Mouse (Mus musculus) skeletal muscle tissue, adult 2 months (tissue): ENCODE measurements at regions not wholly inside any gene's neighbourhood (a gene's known extent, or its start where the extent isn't known, plus 50 kb on each side); places are given as distances from the start of the nearest gene placed in this dataset.

Experiments used
- DNase-seq: peaks from one replicate; pipeline ENCODE4 v3.0.0-alpha.2; 2012; ENCODE audit warnings: low read depth, low spot score

DNA sequence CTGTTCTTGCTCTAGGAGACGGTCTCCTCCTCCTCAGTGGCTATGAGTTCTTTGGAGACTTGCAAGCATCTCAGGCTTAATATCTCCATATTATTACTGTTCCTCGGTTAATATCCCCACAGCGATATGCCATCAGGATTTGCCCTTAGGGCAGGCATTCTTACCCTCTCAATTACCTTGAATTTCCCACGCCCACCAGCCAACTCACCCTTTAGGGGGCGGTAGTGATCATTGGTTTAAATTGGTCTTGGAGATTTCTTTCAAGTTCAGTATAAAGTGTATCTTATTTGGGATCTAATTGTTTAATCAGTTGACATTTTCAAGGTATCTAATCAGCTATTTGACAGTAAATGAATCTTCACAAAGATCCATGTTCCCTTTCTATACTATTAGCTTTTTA lies 162.5 kb downstream of the Emp1 start:
- no peak for DNase-seq

DNA sequence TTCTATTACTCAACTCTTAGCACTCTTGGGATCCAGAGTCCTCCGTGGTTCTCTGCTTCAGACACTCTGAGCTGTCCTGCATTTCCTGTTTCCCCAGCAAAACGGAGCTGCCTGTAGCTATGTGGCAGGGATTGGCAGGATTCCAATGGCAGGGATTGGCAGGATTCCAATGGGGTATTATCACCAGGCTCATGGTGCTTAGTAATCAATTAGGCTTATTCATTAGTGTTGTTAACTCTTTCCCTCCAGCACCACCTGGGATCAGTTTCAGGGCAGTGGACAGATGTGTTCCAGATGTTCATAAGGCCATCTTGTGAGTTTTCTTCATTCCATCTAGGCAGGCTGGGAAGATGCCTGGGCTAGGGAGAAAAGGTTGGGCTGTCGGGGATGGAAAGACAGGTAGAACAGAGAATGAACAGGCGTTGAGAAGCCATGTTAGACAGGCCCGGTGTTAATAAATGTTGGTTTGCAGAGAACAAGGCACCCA lies 163.5 kb downstream of the Emp1 start:
- no peak for DNase-seq

DNA sequence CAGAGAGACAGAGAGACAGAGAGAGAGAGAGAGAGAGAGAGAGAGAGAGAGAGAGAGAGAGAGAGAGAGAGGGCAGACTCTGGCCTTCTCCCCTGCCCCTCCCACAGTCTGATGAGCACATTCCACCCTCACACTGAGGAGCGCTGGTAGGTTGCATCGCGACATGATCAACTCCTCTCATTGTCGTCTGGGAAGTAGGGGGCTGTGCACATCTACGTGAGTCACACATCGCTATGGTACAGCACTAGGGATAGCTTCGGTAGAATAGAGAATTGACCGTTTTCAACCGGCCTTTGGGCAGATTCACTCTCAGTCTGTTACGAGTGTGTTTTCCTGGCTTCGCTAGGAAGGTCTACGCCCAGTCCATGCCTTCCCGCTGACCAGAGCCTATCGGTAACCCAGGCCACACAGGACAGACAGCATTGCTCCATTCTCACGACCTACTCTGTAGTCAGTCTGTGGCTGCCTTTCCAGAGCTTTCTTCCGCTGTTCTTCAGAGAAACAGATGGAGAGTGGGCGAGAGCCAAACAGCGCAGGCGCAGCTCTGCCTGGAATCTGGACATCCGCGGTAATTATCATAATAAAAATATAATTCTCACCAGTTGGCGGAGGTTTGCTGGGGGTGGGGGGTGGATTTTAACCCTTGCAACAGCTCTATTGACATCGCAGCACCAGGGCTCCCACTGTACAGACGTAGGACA lies 164.3 kb downstream of the Emp1 start:
- DNase-seq, result no peak

DNA sequence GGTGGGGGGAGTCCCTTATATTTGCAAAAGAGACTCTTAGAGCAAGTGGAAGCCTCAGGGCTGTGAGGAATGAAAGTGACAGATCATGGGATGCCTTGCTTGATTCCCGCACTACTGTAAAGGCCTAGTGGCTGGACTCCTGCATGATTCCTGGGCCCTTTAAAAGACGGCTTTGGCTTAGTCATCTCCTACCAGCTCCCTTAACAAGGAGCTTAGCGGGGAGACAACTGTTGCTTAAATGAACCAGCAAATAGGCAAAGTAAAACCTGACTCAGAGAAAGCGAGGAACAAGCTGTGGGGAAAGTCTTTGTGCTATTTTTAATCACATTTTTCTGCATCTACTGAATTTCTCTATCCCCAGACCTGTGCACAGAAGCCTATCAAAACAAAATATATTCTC lies 165.5 kb downstream of the Emp1 start:
- DNase-seq, result no peak

DNA sequence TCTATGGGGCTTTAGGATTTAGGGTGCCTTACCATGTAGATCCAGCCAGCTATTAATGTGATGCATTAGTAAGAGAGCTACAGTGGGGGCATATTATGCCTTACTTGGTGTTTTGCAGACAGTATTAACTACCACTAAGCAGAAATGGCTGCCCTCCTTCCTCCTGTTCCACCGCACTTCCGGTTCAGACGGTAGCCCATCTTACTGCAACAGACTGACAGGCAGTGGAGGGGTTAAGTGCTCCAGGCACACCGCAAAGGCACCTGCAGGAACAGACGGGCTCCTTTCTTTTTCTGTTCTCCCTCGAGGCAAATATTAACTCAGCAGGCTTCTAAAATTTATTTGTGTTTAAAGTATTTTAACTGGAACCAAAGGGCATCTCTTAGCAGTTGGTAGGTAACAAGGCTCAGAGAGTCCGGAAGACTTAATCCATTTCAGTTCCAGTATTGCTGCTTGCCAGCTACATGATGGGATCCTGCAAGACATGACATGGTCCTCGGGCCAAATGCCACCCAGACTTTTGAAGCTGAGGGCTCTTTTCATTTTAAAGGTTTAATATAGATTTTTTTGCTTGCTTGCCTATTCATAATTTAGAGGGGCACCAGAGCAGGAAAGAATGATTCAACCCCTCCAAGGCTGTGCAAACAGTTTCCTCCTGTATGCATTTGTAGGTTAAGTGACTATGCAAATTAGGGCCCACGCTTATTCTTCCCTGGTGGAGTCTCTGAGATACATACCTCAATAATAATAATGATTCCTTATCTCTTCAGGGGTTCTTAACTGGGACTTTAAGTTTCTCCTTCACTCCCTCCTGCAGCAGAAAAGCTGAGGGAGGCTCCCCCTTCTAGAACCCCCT lies 177.7 kb downstream of the Emp1 start:
- DNase-seq, result no peak

DNA sequence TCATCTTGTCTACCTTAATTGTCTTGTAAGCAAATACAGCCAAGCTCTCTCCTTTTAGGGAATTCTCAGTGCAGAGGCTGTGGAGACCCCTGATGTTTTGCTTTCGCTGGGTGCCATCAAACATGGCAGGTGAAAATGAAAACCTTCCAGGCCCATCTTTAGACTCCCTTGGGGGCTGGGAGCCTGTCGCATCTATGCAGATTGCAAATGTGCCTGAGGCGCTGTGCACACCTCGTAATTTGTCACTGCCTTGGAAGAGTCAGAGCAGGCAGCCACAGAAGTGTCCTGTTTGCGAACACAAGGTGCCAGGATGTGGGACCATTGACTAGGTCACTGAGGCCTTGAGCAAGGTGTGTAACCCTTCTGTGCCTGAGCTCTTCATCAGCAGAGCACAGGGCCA lies 179.2 kb downstream of the Emp1 start:
- no peak for DNase-seq

DNA sequence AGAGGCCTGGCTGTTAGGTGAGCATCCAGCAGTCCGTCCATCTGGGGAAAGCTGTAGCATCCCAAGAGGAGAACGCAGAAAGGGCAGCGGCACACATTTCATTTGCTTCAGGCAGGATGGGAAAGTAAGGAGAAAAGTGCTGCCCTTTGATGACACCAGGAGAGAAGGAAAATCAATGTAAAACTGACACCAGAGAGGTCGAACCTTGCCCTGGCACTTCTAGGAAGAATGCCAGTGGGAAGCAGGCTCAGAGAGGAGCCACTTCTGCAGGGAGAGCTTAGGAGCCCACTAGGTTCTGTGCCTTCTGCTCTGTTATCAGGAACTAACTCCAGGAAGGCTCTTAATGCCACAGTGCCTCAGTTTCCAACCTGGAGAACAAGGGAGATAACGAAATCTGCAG lies 180.0 kb downstream of the Emp1 start:
- DNase-seq, result no peak

DNA sequence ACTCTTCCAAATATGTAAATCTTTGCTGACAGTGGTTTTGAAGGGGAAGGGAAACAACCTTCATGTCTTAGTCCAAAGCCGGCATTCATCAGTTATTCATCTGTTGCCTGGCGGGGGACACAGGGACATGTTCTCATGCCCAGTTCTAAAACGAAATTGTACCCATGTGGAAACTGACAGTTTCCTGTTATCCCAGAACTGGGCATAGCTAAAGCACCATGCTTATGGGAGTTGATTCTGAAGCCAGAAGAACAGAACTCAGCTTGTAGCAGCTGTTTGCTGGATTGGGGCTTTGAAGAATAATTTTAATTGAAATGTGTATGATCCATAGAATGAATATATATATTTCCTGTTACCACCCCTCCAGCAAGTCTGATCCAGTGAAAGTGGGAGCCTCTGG lies 181.0 kb downstream of the Emp1 start:
- DNase-seq, result no peak

DNA sequence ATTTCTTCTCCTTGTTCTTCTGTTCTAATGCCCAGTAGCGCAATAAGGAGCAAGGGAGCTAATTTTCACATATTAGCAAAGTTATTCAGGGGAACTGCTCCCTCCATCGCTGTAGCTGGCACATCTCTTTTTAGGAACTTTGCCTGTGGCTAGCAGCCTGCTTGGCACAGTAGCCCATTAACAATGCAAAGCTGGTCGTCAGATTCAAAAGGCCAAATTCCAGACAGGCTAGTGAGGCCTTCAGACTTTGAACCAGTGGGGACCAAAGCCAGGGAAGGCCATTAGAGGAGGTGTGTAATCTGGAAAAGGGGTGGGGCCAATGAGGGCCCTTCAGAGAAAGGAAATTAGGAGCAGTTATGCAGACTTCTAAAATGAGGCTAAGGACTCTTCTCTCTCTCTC lies 181.5 kb downstream of the Emp1 start:
- no peak for DNase-seq

DNA sequence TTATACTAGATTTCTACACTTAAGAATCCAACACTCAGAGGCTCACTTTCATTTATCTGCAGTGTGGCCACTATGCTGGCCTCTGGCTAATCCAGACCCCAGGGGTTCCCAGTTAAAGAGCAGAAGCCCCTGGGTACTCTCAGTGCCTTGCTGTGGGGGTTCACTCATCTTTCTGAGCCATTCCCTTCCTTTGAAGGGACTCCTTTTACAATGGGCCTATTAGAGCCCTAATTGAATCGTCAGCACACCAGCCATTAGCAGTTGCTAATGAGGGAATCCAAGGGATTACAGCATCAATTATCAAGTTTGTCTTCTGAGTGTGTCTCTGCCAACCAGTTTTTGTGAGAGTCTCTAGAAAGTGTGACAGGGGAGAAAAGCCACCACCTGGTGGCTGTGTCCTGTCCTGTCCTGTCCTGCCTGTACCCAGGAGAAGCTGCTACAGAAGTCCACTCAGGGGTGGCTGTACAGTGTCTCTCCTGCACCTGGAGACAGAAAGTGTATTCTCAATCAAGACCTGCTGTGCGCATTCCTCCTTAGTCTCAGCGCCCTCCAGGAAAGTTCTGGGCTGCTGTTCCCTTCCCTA lies 188.1 kb downstream of the Emp1 start:
- DNase-seq, result no peak

DNA sequence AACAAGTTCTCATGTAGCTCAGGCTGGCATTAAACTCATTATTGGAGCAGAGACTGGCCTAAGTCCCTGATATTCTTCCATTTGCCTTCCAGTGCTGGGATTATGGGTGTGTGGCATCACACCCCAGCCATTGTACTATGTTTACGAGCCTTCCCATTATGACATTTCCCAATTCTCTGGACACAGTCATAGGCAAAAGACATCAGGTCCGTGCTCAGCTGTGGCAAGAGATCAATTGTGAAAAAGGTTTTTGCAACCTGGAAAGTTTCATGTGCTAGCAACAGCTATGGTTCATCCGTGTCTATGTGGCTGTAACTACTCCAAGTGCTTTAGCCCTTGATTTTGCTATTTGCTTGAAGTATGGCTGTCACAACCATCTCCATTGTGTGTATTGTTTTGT lies 190.1 kb downstream of the Emp1 start:
- DNase-seq, result no peak

DNA sequence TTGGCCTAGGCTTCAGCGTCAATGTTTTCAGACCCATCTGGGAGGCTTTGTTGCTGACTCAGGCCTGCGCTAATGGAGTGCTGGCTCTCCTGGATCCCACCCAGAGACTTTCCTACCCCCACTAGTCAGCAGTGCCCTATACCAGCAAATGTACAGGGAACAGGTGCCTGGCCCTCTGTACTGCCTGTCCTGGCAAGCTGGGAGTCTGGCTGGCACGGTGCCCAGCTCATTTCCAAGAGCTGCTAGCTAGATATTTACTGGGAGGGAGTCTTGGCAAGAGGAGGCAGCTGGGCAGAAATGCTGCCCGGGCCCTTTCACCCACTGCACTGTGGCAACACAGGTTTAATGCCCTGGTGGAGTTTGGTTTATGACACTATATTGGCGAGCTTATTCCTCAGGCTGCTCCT lies 197.2 kb downstream of the Emp1 start:
- DNase-seq, result peak; percentile 97

DNA sequence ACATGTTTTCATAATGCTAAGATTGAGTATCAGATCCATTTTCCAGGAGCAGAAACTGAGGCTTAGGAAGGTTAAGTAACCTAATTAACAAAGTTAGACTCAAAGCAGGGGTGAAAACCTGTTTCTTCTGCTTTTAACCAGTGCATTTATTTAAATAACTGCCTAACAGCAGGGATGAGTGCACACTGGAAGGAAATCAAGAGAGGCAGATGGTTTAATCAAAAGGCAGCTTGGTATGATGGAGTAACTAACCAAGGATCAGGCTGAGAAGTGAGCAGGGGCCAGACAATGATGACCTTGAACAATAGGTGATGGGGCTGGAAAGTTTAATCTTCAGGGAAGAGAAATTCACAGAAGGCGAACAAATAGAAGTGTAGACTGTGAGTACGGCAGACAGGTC lies 199.9 kb downstream of the Emp1 start:
- DNase-seq, result no peak

DNA sequence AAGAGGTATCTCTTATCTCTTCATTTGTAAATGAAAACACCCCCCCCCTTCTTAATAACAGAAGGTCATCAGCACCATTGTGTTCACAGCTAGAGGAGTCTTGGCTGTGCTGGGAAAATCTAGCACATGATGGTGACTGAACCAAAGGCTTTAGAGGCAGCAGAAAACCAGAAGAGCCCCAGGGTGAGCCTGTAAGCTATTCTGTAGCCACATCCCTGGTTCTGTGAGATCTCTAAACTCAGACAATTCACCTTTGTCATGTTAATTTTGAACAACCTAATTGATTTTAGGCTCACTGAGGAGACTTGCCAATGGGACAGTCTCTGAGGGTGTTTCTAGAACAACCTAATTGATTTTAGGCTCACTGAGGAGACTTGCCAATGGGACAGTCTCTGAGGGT lies 201.4 kb downstream of the Emp1 start:
- DNase-seq, result no peak

DNA sequence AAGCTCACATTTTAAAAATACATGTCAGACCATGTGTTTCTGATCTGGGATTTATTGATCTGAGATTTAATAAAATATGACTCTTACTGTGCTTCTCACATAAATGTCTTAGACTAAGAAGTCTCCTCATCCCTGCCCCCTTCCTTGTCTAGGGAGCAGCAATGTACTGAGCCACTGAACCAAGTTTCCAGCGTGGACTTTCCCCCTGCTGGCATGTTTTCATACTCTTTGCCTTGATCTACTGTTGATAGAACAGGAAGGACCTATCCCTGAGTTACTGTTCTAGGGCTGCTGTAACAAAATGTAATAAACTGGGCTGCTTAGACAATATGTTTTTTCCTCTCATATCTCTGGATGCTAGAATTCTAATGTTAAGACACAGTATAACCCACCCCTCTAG lies 206.7 kb downstream of the Emp1 start:
- no peak for DNase-seq

DNA sequence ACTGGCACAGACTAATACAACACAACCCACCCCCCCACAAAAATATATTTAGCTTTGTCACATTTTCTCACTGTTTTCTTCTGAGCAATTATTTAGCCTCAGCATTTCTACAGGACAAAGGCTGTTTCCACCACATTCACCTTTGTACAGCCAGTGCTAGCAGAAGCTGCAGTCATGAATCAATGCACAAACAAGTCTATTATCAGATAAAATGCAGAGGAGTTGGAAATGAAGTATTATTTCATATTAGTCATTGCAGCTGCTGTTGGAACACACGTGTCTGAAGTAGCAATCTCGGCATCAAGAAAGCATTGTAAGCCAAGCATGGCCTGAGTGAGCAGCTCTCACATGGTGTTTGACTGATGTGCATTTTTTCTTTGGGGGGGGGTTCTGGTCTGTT lies 212.9 kb downstream of the Emp1 start:
- DNase-seq, result no peak

DNA sequence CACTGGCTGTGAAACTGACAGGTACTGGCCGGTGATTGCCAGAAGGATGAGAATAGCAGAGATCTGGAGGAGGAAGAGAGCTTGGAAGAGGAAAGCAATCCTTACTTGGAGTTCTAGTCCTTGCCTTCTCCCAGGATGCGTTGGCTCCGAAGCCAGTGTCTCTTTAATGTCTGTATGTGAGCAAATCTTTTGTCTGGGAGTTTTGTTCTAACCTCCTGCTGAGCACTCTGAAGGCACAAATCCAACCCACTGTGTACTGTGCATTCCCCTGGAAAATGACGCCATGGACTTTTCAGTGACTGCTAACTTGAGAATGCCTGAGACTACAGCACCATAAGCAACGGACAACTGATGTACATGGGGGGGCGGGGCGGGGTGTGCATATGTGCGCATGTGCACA lies 216.4 kb downstream of the Emp1 start:
- DNase-seq, result no peak

DNA sequence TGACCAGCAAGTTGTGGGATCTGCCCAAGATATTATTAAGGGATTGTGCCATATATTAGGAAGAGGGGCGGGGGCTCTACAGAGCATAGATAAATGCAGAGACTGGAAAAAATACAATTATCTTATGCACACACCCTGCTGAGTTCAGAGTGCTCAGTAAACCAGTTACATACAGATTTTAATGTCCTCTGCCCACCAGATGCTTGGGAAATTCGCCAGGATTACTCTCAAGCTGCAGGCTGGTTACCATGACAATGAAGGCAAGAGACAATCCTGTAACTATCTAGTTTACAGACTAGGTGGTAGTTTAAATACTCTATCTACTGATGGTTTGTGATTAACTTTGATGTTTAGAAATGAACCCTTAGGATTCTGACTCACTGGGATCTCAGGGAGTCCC lies 220.2 kb downstream of the Emp1 start:
- no peak for DNase-seq

DNA sequence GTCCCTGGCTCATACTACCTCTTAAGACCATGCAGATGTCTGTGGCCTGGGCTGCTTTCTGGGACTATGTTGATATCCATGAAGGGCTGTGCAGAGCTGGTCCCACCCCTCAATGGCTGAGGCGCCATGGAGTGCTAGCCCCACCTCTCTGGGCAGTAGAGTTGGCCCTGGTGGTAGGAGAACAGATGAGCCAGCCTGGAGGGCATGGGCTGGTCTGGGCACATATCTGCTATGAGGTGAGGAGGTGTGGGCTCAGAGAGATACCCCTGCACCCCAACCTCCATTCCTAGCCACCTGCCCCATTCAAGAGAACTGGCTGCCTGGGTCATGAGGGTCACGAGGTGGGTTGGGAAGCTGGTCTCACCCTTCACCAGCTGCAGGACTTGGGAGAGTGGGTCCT lies 222.4 kb downstream of the Emp1 start:
- DNase-seq, result no peak

DNA sequence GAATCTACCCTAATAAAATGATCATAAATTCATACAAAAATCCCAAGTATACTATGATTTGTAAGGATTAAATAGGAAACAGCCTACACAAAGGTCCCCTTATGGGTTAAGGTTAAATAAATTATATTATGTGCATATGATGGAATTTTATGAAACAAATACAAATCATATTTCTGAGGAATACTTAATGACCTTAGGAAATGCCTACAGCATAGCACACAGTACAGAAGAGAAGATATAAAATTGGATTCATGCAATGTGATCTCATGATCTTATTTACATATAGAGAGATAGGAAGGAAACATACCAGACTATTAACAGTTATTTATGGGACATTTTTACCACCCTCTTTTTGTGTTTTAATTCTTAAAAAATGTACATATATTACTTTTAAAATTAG lies 227.7 kb downstream of the Emp1 start:
- DNase-seq, result no peak

DNA sequence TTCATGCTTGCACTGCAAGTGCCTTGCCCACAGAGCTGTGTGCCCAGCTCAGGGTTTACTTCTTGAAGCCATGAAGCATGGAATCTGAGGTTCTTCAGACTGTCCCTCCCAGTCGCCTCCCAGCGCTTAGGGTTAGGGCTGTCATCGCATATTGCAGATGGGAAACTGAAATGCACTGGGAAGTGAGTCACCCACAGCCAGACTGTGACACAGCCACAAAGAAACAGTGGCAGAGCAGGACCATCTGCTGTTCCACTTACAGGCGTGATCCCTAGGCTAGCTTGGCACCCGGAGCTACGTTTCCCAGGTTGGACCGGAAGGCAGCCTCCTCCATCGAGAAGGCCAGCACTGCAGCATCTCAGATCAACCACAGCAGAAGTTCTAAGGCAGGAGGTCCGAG lies 228.7 kb downstream of the Emp1 start:
- no peak for DNase-seq

DNA sequence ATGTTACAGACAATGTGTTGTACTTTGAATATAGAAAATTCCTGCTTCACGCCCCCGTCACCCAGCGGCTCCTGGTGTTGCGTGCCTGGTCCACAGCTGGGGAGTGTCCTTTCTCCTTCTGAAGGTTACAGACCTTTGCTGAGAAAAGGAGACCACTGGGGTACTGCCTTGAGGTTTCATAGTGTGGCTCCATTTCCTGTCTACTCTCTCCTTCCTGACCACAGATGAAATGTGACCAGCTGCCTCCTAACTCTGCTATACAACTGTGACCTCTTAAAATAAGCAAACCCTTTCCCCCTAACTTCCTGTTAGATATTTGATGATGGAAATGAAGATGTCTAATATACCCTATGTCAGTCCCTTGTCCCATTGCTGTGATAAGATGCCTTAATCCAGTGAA lies 234.0 kb downstream of the Emp1 start:
- DNase-seq, result no peak
